ENCODE assay signal across 10 mouse cellular contexts in the genomic region with DNA sequence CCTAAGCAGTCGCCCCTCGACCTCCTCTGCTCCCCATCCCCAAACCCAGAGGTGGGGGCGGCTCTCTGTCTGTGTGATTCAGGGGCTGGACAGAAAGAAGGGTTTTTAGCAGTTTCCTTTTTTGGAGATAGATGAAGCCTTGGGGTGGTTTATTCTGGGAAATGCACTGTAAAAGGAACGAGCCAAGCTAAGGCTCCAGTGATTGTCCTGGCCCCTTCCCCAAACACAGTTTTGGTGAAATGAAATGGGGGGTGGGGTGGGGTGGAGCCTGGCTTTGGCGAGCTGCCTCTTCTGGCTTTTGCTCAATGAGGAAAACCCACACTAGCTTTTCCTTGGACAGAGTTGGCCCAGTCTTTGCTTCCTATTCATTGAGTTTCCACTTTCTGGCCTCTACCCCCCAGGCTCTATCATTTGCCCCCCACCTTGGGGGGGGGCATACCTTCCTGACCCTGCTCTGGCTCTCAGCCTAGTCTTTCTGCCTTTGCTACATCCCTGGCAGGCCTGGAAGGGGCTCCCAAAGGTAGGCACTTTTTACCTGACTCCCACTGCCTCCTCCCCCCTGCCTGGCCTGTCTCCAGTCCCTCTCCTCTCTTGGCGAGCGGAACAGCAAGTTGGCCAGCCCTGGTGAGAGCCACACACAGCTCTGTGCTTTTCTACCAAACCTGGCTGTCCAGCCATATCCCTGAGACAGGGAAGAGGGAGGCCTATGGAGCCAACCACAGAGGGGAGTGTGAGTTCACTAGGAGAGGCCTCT.
A peak's percentile ranks its signal among the peaks of the same experiment; 100 is the strongest.
DNase-seq lines count a peak whose midpoint lies in the region; ATAC-seq and TF ChIP-seq lines count a peak whose summit lies in the region.
"Had no signal": no experiment of that assay in that cellular context is flagged by ENCODE, and none has a peak within 500 bp of the region (broad histone marks: within the 10 kb centered on the region; RNA-seq: fewer than 3 reads in every experiment).

No protein-coding gene starts in this region.

- H3K27me3 ChIP-seq in hindbrain, embryonic 12.5 days: no peaks in the 10 kb centered on the region
- H3K27me3 ChIP-seq in hindbrain, embryonic 14.5 days (ENCODE audit: control insufficient read depth, insufficient read depth, low read length): no peaks in the 10 kb centered on the region
- no peaks in the 10 kb centered on the region for H3K27me3 ChIP-seq in Patski
- no peaks in the 10 kb centered on the region for H3K27me3 ChIP-seq in limb, embryonic 13.5 days
- H3K27me3 ChIP-seq: liver, embryonic 13.5 days had no signal

- no peak overlapping the region for H3K9ac ChIP-seq in hindbrain, embryonic 12.5 days
- no peak overlapping the region for H3K9ac ChIP-seq in hindbrain, embryonic 14.5 days
- no peak overlapping the region for H3K9ac ChIP-seq in limb, embryonic 13.5 days
- H3K9ac ChIP-seq: liver, embryonic 13.5 days had no signal

- in situ Hi-C loops in Patski (cut with MboI; ENCODE audit: low pct_unique_long_range_greater_than_20kb): loop anchor here (5.0 kb wide), 1 partner anchor 185 kb away; no protein-coding TSS in a partner anchor

- H3K4me2 ChIP-seq in hindbrain, embryonic 12.5 days (replicated peaks): no peak overlapping the region
- no peak overlapping the region for H3K4me2 ChIP-seq in hindbrain, embryonic 14.5 days (replicated peaks)
- H3K4me2 ChIP-seq in limb, embryonic 13.5 days (replicated peaks): peak overlapping the region; percentile 19
- H3K4me2 ChIP-seq: liver, embryonic 13.5 days had no signal

- no peak for TF ChIP-seq CTCF in Patski (IDR thresholded peaks at IDR 0.05)

- POLR2A ChIA-PET in Patski (lab: Charles Lee): interaction anchor here (0.5 to 0.6 kb wide), 3 partner anchors 9 to 18 kb away, joined by 3 read pairs; no protein-coding TSS in a partner anchor

- no peak overlapping the region for H3K4me3 ChIP-seq in hindbrain, embryonic 12.5 days
- H3K4me3 ChIP-seq in hindbrain, embryonic 14.5 days (replicated peaks; ENCODE audit: low read length): no peak overlapping the region
- H3K4me3 ChIP-seq in limb, embryonic 13.5 days: no peak overlapping the region
- H3K4me3 ChIP-seq: liver, embryonic 13.5 days had no signal

- CTCF ChIA-PET in Patski (lab: Charles Lee): interaction anchor here (1.0 to 3.5 kb wide), 4 partner anchors 11 to 39 kb away, joined by 3 to 21 read pairs (median 5); no protein-coding TSS in a partner anchor

- no peaks in the 10 kb centered on the region for H3K9me3 ChIP-seq in hindbrain, embryonic 12.5 days (replicated peaks)
- no peaks in the 10 kb centered on the region for H3K9me3 ChIP-seq in hindbrain, embryonic 14.5 days (ENCODE audit: control insufficient read depth, low read length)
- H3K9me3 ChIP-seq in limb, embryonic 13.5 days: no peaks in the 10 kb centered on the region
- H3K9me3 ChIP-seq: liver, embryonic 13.5 days had no signal

- peak overlapping the region; percentile 41; the same call in 1 of the 2 replicates for H3K27ac ChIP-seq in hindbrain, embryonic 12.5 days
- no peak overlapping the region for H3K27ac ChIP-seq in hindbrain, embryonic 14.5 days
- H3K27ac ChIP-seq in limb, embryonic 13.5 days: peak overlapping the region; percentile 81; the same call in 1 of the 2 replicates
- H3K27ac ChIP-seq: liver, embryonic 13.5 days had no signal

- 74% methylated on average over 7 of the region's 7 CpGs for WGBS in hindbrain, embryonic 12.5 days
- 38% methylated on average over 7 of the region's 7 CpGs for WGBS in hindbrain, embryonic 14.5 days
- WGBS in limb, embryonic 13.5 days: 54% methylated on average over 7 of the region's 7 CpGs

- DNase-seq in hindbrain, embryonic 14.5 days (ENCODE audit: low spot score): no peak
- DNase-seq in 3134 (ENCODE audit: extremely low read depth, insufficient read length, low spot score): peak; percentile 51
- DNase-seq in Patski (ENCODE audit: low read depth, low spot score): no peak
- no peak for DNase-seq in spleen, postnatal 36 days (ENCODE audit: low spot score in 2 of 2)
- DNase-seq in ovary, adult 18-20 months (ENCODE audit: low spot score): no peak
- DNase-seq in ovary, postnatal 10 days (ENCODE audit: low spot score): no peak
- DNase-seq: kidney, adult 2 months; liver, embryonic 13.5 days had no signal

- H3K4me1 ChIP-seq in hindbrain, embryonic 12.5 days: peaks cover 76% of the 10 kb centered on the region
- peaks cover 51% of the 10 kb centered on the region for H3K4me1 ChIP-seq in hindbrain, embryonic 14.5 days (replicated peaks; ENCODE audit: control insufficient read depth, insufficient read depth, low read length)
- peaks cover 84% of the 10 kb centered on the region for H3K4me1 ChIP-seq in limb, embryonic 13.5 days

- H3K36me3 ChIP-seq in hindbrain, embryonic 12.5 days: no peaks in the 10 kb centered on the region; the same call in 1 of the 2 replicates
- H3K36me3 ChIP-seq in hindbrain, embryonic 14.5 days (replicated peaks; ENCODE audit: control insufficient read depth, insufficient read depth): peaks cover 8% of the 10 kb centered on the region; the same call in 1 of the 2 replicates
- H3K36me3 ChIP-seq in limb, embryonic 13.5 days: peaks cover 16% of the 10 kb centered on the region; the same call in 1 of the 2 replicates
- H3K36me3 ChIP-seq: liver, embryonic 13.5 days had no signal

- ATAC-seq in hindbrain, embryonic 12.5 days (ENCODE audit: low FRiP score): no peak
- no peak for ATAC-seq in hindbrain, embryonic 14.5 days (ENCODE audit: low FRiP score)
- peak; percentile 22 for ATAC-seq in Patski
- no peak for ATAC-seq in limb, embryonic 13.5 days (ENCODE audit: low FRiP score, low read depth)
